Mouse (Mus musculus): Measurements from ENCODE around the gene Ctla4.

- TF ChIP-seq CTCF (IDR thresholded peaks at IDR 0.05; ENCODE audit: borderline replicate concordance, insufficient read depth, low read length) (no peak), POLR2A (IDR thresholded peaks at IDR 0.05; ENCODE audit: low read depth, low read length) (no peak)
These were observed 29.2 kb upstream of the Ctla4 start for GRCm38 (mm10) chr1:60857351-60858220.
